Mouse (Mus musculus) embryonic facial prominence, embryonic 12.5 days (tissue): ENCODE measurements at regions not wholly inside any gene's neighbourhood (a gene's known extent, or its start where the extent isn't known, plus 50 kb on each side); places are given as distances from the start of the nearest gene placed in this dataset.

Source experiments
- ATAC-seq: fragments of 200-750 bp; cut with Nextera tagmentation; 2 replicates; pipeline ENCODE4 v1.8.0; 2017; ENCODE audit not compliant: insufficient number of reproducible peaks, insufficient read depth, low FRiP score, low TSS enrichment
- H3K27ac ChIP-seq: fragments of 300-500 bp; sonication (generic); 2 replicates; pipeline ENCODE4 v1.5.1; 2016; ENCODE audit warnings: mild to moderate bottlenecking
- H3K27me3 ChIP-seq: fragments of 300-500 bp; sonication (generic); 2 replicates; pipeline ENCODE4 v1.6.1; 2016; ENCODE audit warnings: mild to moderate bottlenecking, moderate library complexity
- H3K36me3 ChIP-seq: fragments of 300-500 bp; sonication (generic); 2 replicates; pipeline ENCODE4 v1.6.1; 2016; ENCODE audit warnings: mild to moderate bottlenecking
- H3K4me1 ChIP-seq: fragments of 300-500 bp; sonication (generic); 2 replicates; pipeline ENCODE4 v1.6.1; 2016
- H3K4me2 ChIP-seq: fragments of 300-500 bp; sonication (generic); replicated peaks from 2 replicates; pipeline ENCODE4 v1.6.1; 2016; ENCODE audit warnings: mild to moderate bottlenecking, moderate library complexity
- H3K4me3 ChIP-seq: fragments of 300-500 bp; sonication (generic); 2 replicates; pipeline ENCODE4 v1.5.1; 2016; ENCODE audit warnings: mild to moderate bottlenecking
- H3K9ac ChIP-seq: fragments of 300-500 bp; sonication (generic); 2 replicates; pipeline ENCODE4 v1.6.1; 2016; ENCODE audit warnings: mild to moderate bottlenecking, moderate library complexity
- H3K9me3 ChIP-seq: fragments of 300-500 bp; sonication (generic); 2 replicates; pipeline ENCODE4 v1.6.1; 2016; ENCODE audit warnings: mild to moderate bottlenecking, moderate library complexity
- WGBS: fragments of 180-500 bp; shearing (Covaris S2); methylation state at CpG from one replicate; pipeline ENCODE4 v1.1.7; 2016; 5-methylcytosine and 5-hydroxymethylcytosine counted together

GRCm38 (mm10) chr13:40652916-40653315 is 85.3 kb downstream of the Tfap2a start:
- Histone ChIP-seq H3K4me2 (no peak overlapping the region), H3K9me3 (no peaks in the 10 kb centered on the region), H3K27me3 (0 out of 2 replicates have a peak, but pooled peaks cover 6% of the 10 kb centered on the region), H3K9ac (no peak overlapping the region), H3K27ac (no peak overlapping the region), H3K36me3 (no peaks in the 10 kb centered on the region), H3K4me1 (peaks cover 14% of the 10 kb centered on the region; the same call in 1 of the 2 replicates), H3K4me3 (no peak overlapping the region)
- WGBS: 63% methylated on average over 3 of the region's 3 CpGs
- ATAC-seq: no peak

- WGBS: 30% methylated on average over 16 of the region's 16 CpGs
- Histone ChIP-seq H3K9me3 (no peaks in the 10 kb centered on the region), H3K4me3 (0 out of 2 replicates have a peak overlapping the region, but pooled peaks have one; percentile 7), H3K36me3 (no peaks in the 10 kb centered on the region), H3K4me1 (peaks cover 14% of the 10 kb centered on the region; the same call in 1 of the 2 replicates), H3K4me2 (peak overlapping the region; percentile 32), H3K27ac (no peak overlapping the region), H3K27me3 (0 out of 2 replicates have a peak, but pooled peaks cover 6% of the 10 kb centered on the region), H3K9ac (no peak overlapping the region)
- ATAC-seq: no peak
Measured at GRCm38 (mm10) chr13:40651056-40651455, 87.1 kb downstream of the Tfap2a start.

GRCm38 (mm10) chr13:40650036-40650709 is 88.0 kb downstream of the Tfap2a start:
- no peaks in the 10 kb centered on the region for H3K36me3 ChIP-seq
- ATAC-seq: no peak
- H3K27ac ChIP-seq: no peak overlapping the region
- 0 out of 2 replicates have a peak overlapping the region, but pooled peaks have one; percentile 5 for H3K4me2 ChIP-seq
- no peak overlapping the region for H3K4me3 ChIP-seq
- 18% methylated on average over 10 of the region's 10 CpGs for WGBS
- no peaks in the 10 kb centered on the region for H3K9me3 ChIP-seq
- no peak overlapping the region for H3K9ac ChIP-seq
- H3K4me1 ChIP-seq: peaks cover 14% of the 10 kb centered on the region; the same call in 1 of the 2 replicates
- H3K27me3 ChIP-seq: 0 out of 2 replicates have a peak, but pooled peaks cover 6% of the 10 kb centered on the region

GRCm38 (mm10) chr13:40649096-40650035 is 88.8 kb downstream of the Tfap2a start:
- Histone ChIP-seq H3K4me1 (peaks cover 14% of the 10 kb centered on the region; the same call in 1 of the 2 replicates), H3K27ac (no peak overlapping the region), H3K9me3 (no peaks in the 10 kb centered on the region), H3K36me3 (no peaks in the 10 kb centered on the region), H3K4me3 (no peak overlapping the region), H3K27me3 (0 out of 2 replicates have a peak, but pooled peaks cover 6% of the 10 kb centered on the region), H3K9ac (no peak overlapping the region), H3K4me2 (0 out of 2 replicates have a peak overlapping the region, but pooled peaks have one; percentile 5)
- WGBS: 20% methylated on average over 10 of the region's 10 CpGs
- ATAC-seq: no peak

GRCm38 (mm10) chr13:40646131-40646530 is 92.0 kb downstream of the Tfap2a start:
- Histone ChIP-seq H3K36me3 (no peaks in the 10 kb centered on the region), H3K4me2 (no peak overlapping the region), H3K9me3 (no peaks in the 10 kb centered on the region), H3K27me3 (0 out of 2 replicates have a peak, but pooled peaks cover 6% of the 10 kb centered on the region), H3K4me1 (peaks cover 13% of the 10 kb centered on the region; the same call in 1 of the 2 replicates), H3K9ac (no peak overlapping the region), H3K4me3 (no peak overlapping the region), H3K27ac (no peak overlapping the region)
- 91% methylated on average over 10 of the region's 10 CpGs for WGBS
- no peak for ATAC-seq

GRCm38 (mm10) chr13:40645646-40646045 is 92.5 kb downstream of the Tfap2a start:
- no peak for ATAC-seq
- H3K4me3 ChIP-seq: no peak overlapping the region
- H3K27ac ChIP-seq: no peak overlapping the region
- H3K27me3 ChIP-seq: 0 out of 2 replicates have a peak, but pooled peaks cover 6% of the 10 kb centered on the region
- no peaks in the 10 kb centered on the region for H3K36me3 ChIP-seq
- H3K9ac ChIP-seq: no peak overlapping the region
- peaks cover 8% of the 10 kb centered on the region; the same call in 1 of the 2 replicates for H3K4me1 ChIP-seq
- WGBS: 76% methylated on average over 3 of the region's 3 CpGs
- H3K4me2 ChIP-seq: no peak overlapping the region
- no peaks in the 10 kb centered on the region for H3K9me3 ChIP-seq

- H3K27me3 ChIP-seq: no peaks in the 10 kb centered on the region; the same call in 1 of the 2 replicates
- no peak for ATAC-seq
- no peaks in the 10 kb centered on the region for H3K4me1 ChIP-seq
- no peak overlapping the region for H3K4me2 ChIP-seq
- H3K9me3 ChIP-seq: no peaks in the 10 kb centered on the region
- H3K9ac ChIP-seq: no peak overlapping the region
- H3K36me3 ChIP-seq: no peaks in the 10 kb centered on the region
- no peak overlapping the region for H3K27ac ChIP-seq
- H3K4me3 ChIP-seq: no peak overlapping the region
- 35% methylated on average over 6 of the region's 6 CpGs for WGBS
Measured at GRCm38 (mm10) chr13:40642931-40643330, 95.2 kb downstream of the Tfap2a start.

- no peak overlapping the region for H3K4me2 ChIP-seq
- no peaks in the 10 kb centered on the region for H3K36me3 ChIP-seq
- H3K27ac ChIP-seq: no peak overlapping the region
- WGBS: 72% methylated on average over 6 of the region's 6 CpGs
- no peak overlapping the region for H3K9ac ChIP-seq
- no peaks in the 10 kb centered on the region for H3K9me3 ChIP-seq
- ATAC-seq: no peak
- H3K27me3 ChIP-seq: no peaks in the 10 kb centered on the region; the same call in 1 of the 2 replicates
- no peaks in the 10 kb centered on the region for H3K4me1 ChIP-seq
- H3K4me3 ChIP-seq: no peak overlapping the region
Measured at GRCm38 (mm10) chr13:40637269-40637668, 100.9 kb downstream of the Tfap2a start.

GRCm38 (mm10) chr13:40617881-40618280 is 120.3 kb downstream of the Tfap2a start:
- Histone ChIP-seq H3K4me2 (no peak overlapping the region), H3K4me3 (no peak overlapping the region), H3K9me3 (no peaks in the 10 kb centered on the region), H3K36me3 (no peaks in the 10 kb centered on the region), H3K27ac (no peak overlapping the region), H3K4me1 (no peaks in the 10 kb centered on the region), H3K9ac (no peak overlapping the region), H3K27me3 (no peaks in the 10 kb centered on the region)
- 97% methylated on average over 20 of the region's 20 CpGs for WGBS
- no peak for ATAC-seq

GRCm38 (mm10) chr13:40608526-40608925 is 129.7 kb downstream of the Tfap2a start:
- Histone ChIP-seq H3K4me1 (peaks cover 6% of the 10 kb centered on the region; the same call in 1 of the 2 replicates), H3K27me3 (no peaks in the 10 kb centered on the region), H3K9ac (no peak overlapping the region), H3K4me3 (no peak overlapping the region), H3K4me2 (no peak overlapping the region), H3K9me3 (no peaks in the 10 kb centered on the region), H3K27ac (no peak overlapping the region), H3K36me3 (no peaks in the 10 kb centered on the region)
- 64% methylated on average over 4 of the region's 4 CpGs for WGBS
- ATAC-seq: no peak

GRCm38 (mm10) chr13:40606405-40607271 is 131.5 kb downstream of the Tfap2a start:
- 47% methylated on average over 25 of the region's 25 CpGs for WGBS

More at GRCm38 (mm10) chr13:40606405-40607271, 131.5 kb downstream of the Tfap2a start:
- H3K9ac ChIP-seq: no peak overlapping the region
- no peak overlapping the region for H3K27ac ChIP-seq
- H3K27me3 ChIP-seq: no peaks in the 10 kb centered on the region
- H3K4me2 ChIP-seq: peak overlapping the region; percentile 49
- H3K36me3 ChIP-seq: no peaks in the 10 kb centered on the region
- H3K4me3 ChIP-seq: peak overlapping the region; percentile 31
- peaks cover 6% of the 10 kb centered on the region; the same call in 1 of the 2 replicates for H3K4me1 ChIP-seq
- no peaks in the 10 kb centered on the region for H3K9me3 ChIP-seq
- ATAC-seq: no peak; the same call in 1 of the 2 replicates
